Comparison of ENCODE assay signal across 22 mouse cellular contexts in the genomic region with DNA sequence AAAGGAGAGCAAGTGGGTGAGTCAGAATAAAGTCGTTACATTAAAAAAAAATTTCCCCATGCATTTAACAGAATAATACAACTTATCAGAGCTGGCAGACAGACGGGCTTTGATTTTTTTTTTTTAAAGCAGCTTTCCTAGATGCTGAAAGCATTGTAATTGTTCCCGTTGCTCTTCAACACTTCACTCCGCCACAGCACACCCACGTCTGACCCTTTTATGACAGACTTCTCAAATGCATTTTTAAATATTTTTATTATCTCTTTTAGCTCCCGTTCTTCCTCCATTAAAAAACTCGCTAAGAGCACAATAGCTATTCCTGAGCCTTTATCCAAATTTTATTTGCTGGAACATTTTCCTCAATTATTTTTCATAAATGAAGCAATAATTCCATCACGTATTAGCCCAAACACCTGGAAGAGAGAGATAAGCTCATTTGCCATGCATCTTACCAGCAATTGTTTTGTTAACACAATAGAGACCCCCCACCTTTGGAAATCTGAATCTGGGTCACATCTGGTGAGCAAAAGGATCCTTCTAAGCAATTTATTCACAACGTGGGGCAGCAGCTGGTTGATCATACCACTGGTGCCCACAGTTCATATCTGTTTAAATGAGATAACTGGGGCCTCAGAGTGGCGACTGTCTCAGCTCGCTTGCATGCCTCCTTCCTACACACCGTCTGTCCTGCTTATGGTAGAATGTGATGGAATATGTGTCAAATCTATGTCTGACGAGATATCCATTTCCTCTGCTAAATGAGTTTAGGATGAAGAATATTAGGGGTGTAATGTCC.
A peak's percentile ranks its signal among the peaks of the same experiment; 100 is the strongest.
DNase-seq lines count a peak whose midpoint lies in the region; ATAC-seq and TF ChIP-seq lines count a peak whose summit lies in the region.
"Had no signal": no experiment of that assay in that cellular context is flagged by ENCODE, and none has a peak within 500 bp of the region (broad histone marks: within the 10 kb centered on the region; RNA-seq: fewer than 3 reads in every experiment).

No protein-coding gene starts in this region.

- 0 out of 2 replicates have a peak, but pooled peaks cover 4% of the 10 kb centered on the region for H3K4me1 ChIP-seq in hindbrain, embryonic 12.5 days
- H3K4me1 ChIP-seq in hindbrain, embryonic 10.5 days (replicated peaks): no peaks in the 10 kb centered on the region
- peaks cover 9% of the 10 kb centered on the region; the same call in 1 of the 2 replicates for H3K4me1 ChIP-seq in hindbrain, embryonic 15.5 days (replicated peaks)
- H3K4me1 ChIP-seq in midbrain, postnatal 0 days (ENCODE audit: insufficient read depth, low read length): no peaks in the 10 kb centered on the region
- H3K4me1 ChIP-seq: stomach, embryonic 15.5 days had no signal

- no peaks in the 10 kb centered on the region for H3K9me3 ChIP-seq in hindbrain, embryonic 12.5 days (replicated peaks)
- no peaks in the 10 kb centered on the region for H3K9me3 ChIP-seq in hindbrain, embryonic 10.5 days
- H3K9me3 ChIP-seq in hindbrain, embryonic 15.5 days: no peaks in the 10 kb centered on the region
- no peaks in the 10 kb centered on the region for H3K9me3 ChIP-seq in midbrain, postnatal 0 days (ENCODE audit: low read length)
- H3K9me3 ChIP-seq: forebrain, embryonic 15.5 days; limb, embryonic 10.5 days; stomach, embryonic 15.5 days had no signal

- no peak overlapping the region for H3K27ac ChIP-seq in hindbrain, embryonic 12.5 days
- H3K27ac ChIP-seq in hindbrain, embryonic 10.5 days: no peak overlapping the region
- H3K27ac ChIP-seq in hindbrain, embryonic 15.5 days (replicated peaks): 0 out of 2 replicates have a peak overlapping the region, but pooled peaks have one; percentile 21
- H3K27ac ChIP-seq in midbrain, postnatal 0 days (ENCODE audit: low read depth, low read length): no peak overlapping the region
- H3K27ac ChIP-seq: kidney, postnatal 0 days; limb, embryonic 10.5 days; macrophage; stomach, embryonic 15.5 days had no signal

- H3K4me2 ChIP-seq in hindbrain, embryonic 12.5 days (replicated peaks): no peak overlapping the region
- H3K4me2 ChIP-seq in hindbrain, embryonic 15.5 days: no peak overlapping the region
- H3K4me2 ChIP-seq in midbrain, postnatal 0 days (ENCODE audit: low read depth, low read length, poor library complexity, severe bottlenecking): no peak overlapping the region
- H3K4me2 ChIP-seq: forebrain, embryonic 15.5 days; stomach, embryonic 15.5 days had no signal

- no peak overlapping the region for H3K9ac ChIP-seq in hindbrain, embryonic 12.5 days
- no peak overlapping the region for H3K9ac ChIP-seq in hindbrain, embryonic 15.5 days
- no peak overlapping the region for H3K9ac ChIP-seq in midbrain, postnatal 0 days (replicated peaks; ENCODE audit: low read length, poor library complexity, severe bottlenecking)
- H3K9ac ChIP-seq: forebrain, embryonic 15.5 days; stomach, embryonic 15.5 days had no signal

- ATAC-seq in hindbrain, embryonic 12.5 days (ENCODE audit: low FRiP score): peak; percentile 82
- ATAC-seq in hindbrain, embryonic 15.5 days (ENCODE audit: low FRiP score, low read depth): peak; percentile 61; the same call in 1 of the 2 replicates
- peak; percentile 62; the same call in 1 of the 2 replicates for ATAC-seq in midbrain, postnatal 0 days (ENCODE audit: low FRiP score)
- ATAC-seq: forebrain, embryonic 15.5 days; lung, postnatal 0 days had no signal

- no peak for TF ChIP-seq POLR2A in brain, embryonic 14.5 days (IDR thresholded peaks at IDR 0.05; ENCODE audit: borderline replicate concordance, extremely low read depth, insufficient read depth, insufficient read length, poor library complexity, severe bottlenecking)

- DNase-seq in hindbrain, embryonic 10.5 days (ENCODE audit: low spot score): no peak
- peak; percentile 68 for DNase-seq in brain, embryonic 14.5 days (ENCODE audit: low read depth)
- DNase-seq in midbrain, postnatal 0 days (ENCODE audit: low spot score): peak; percentile 32
- DNase-seq in left cerebral cortex, adult 18-20 months (ENCODE audit: low spot score in 2 of 2): no peak
- no peak for DNase-seq in cerebellum, adult 11 months
- DNase-seq: adrenal gland, adult 8-10 months; cerebellum, adult 9-10 months; gastrocnemius, postnatal 14 days; heart, adult 18-20 months; kidney, adult 2 months; liver; right cerebral cortex, adult 18-20 months; right cerebral cortex, postnatal 4 days; thymus, postnatal 25 days had no signal

- no peaks in the 10 kb centered on the region for H3K36me3 ChIP-seq in hindbrain, embryonic 12.5 days
- H3K36me3 ChIP-seq in hindbrain, embryonic 10.5 days: no peaks in the 10 kb centered on the region
- H3K36me3 ChIP-seq in hindbrain, embryonic 15.5 days: no peaks in the 10 kb centered on the region
- no peaks in the 10 kb centered on the region for H3K36me3 ChIP-seq in midbrain, postnatal 0 days (ENCODE audit: insufficient read depth, low read length)
- H3K36me3 ChIP-seq: forebrain, embryonic 15.5 days; limb, embryonic 10.5 days; stomach, embryonic 15.5 days had no signal

- 60% methylated on average over 13 of the region's 13 CpGs for WGBS in hindbrain, embryonic 12.5 days
- 82% methylated on average over 13 of the region's 13 CpGs for WGBS in hindbrain, embryonic 10.5 days
- WGBS in hindbrain, embryonic 15.5 days: 43% methylated on average over 13 of the region's 13 CpGs
- WGBS in midbrain, postnatal 0 days: 29% methylated on average over 13 of the region's 13 CpGs

- no peak for TF ChIP-seq CTCF in brain, embryonic 14.5 days (IDR thresholded peaks at IDR 0.05; ENCODE audit: borderline replicate concordance, extremely low read depth, insufficient read depth, insufficient read length)
- no peak for TF ChIP-seq CTCF in midbrain, postnatal 0 days (IDR thresholded peaks at IDR 0.05)

- H3K4me3 ChIP-seq in hindbrain, embryonic 12.5 days: no peak overlapping the region
- H3K4me3 ChIP-seq in hindbrain, embryonic 10.5 days: no peak overlapping the region
- no peak overlapping the region for H3K4me3 ChIP-seq in hindbrain, embryonic 15.5 days
- H3K4me3 ChIP-seq in midbrain, postnatal 0 days (ENCODE audit: low read depth, low read length): no peak overlapping the region
- H3K4me3 ChIP-seq: forebrain, embryonic 15.5 days; limb, embryonic 10.5 days; stomach, embryonic 15.5 days had no signal

- no peaks in the 10 kb centered on the region for H3K27me3 ChIP-seq in hindbrain, embryonic 12.5 days
- H3K27me3 ChIP-seq in hindbrain, embryonic 10.5 days (ENCODE audit: insufficient read depth, poor library complexity, severe bottlenecking): no peaks in the 10 kb centered on the region
- H3K27me3 ChIP-seq in hindbrain, embryonic 15.5 days: no peaks in the 10 kb centered on the region
- H3K27me3 ChIP-seq in midbrain, postnatal 0 days (ENCODE audit: insufficient read depth, low read length): no peaks in the 10 kb centered on the region
- H3K27me3 ChIP-seq: forebrain, embryonic 15.5 days; stomach, embryonic 15.5 days had no signal

Comparison
In these comparisons a context has a peak if more than half of its experiments do, and no peak if none do; other contexts are left out.
1. DNase-seq: peak in brain, embryonic 14.5 days (single experiment) and midbrain, postnatal 0 days (single experiment); none in hindbrain, embryonic 10.5 days (single experiment), left cerebral cortex, adult 18-20 months (0 of 2) and cerebellum, adult 11 months (single experiment).
2. Peak in every context shown above with its lines, with median percentiles within 50 percentile points of each other: ATAC-seq.